Mouse (Mus musculus): ENCODE measurements around the gene BC048671. TPM values are rescaled to one million over a fixed set of nuclear protein-coding genes. Genes with fewer than 3 reads are reported as not detected.

BC048671 gene
- polyA plus RNA-seq, 1 experiment from 2014 or later = not detected

DNA sequence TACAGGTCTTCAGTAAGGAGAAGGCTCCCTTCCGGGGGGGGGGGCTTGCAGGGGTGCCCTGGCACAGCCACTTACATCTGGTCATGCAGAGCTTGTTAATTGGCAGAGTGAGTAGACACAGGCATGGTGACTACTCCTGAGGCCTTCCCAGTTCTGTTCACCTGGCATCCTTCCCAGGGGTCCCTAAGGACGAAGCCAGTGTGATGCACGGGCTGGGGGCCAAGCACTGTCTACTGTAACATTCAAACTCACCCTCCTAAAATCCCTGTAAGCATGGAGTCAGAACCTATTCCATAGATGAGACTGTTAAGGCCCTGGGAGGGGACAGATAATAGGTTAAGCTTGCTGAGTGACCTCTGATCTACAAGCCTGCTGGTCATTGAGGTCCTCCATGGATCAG, 23.0 kb downstream of the BC048671 start:
- 0 out of 2 replicates have a peak, but pooled peaks cover 3% of the 10 kb centered on the region for H3K4me1 ChIP-seq (replicated peaks)

DNA sequence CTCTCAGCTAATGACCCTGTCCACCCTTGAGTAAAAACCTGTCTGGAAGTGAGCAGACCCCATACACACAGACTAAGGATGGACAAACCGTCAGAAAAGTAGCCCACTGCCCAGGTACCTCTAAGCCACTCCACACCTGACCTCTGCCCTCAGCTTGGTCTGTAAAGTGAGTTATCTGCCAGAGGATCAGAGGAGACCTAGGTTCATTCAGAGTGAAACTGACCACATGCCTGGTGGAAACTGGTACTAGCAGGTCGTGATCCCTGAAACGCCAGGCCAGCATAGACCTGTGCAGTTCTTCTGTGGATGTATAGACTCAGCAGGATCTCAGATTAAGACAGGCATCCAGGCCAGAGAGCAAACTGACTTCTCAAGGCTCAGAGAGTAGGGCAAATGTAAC, 23.4 kb downstream of the BC048671 start:
- no peaks in the 10 kb centered on the region for H3K9me3 ChIP-seq
- no peak overlapping the region for H3K9ac ChIP-seq (replicated peaks)
- H3K36me3 ChIP-seq = no peaks in the 10 kb centered on the region
- H3K4me3 ChIP-seq (replicated peaks) = no peak overlapping the region
- no peak overlapping the region for H3K27ac ChIP-seq
- 0 out of 2 replicates have a peak, but pooled peaks cover 3% of the 10 kb centered on the region for H3K4me1 ChIP-seq (replicated peaks)
- peak overlapping the region; percentile 51; the same call in 1 of the 2 replicates for H3K4me2 ChIP-seq
- whole genome bisulfite sequencing = 54% methylated on average over 3 of the region's 3 CpGs
- no peak for ATAC-seq (ENCODE audit: insufficient number of reproducible peaks, insufficient read depth, low FRiP score, low TSS enrichment, low read depth)
- H3K27me3 ChIP-seq = peaks cover 20% of the 10 kb centered on the region

More for the DNA sequence above, 23.0 kb downstream of the BC048671 start:
- Histone ChIP-seq H3K36me3 (no peaks in the 10 kb centered on the region), H3K4me2 (no peak overlapping the region), H3K9me3 (no peaks in the 10 kb centered on the region), H3K27ac (no peak overlapping the region), H3K9ac (replicated peaks) (no peak overlapping the region), H3K4me3 (replicated peaks) (no peak overlapping the region), H3K27me3 (peaks cover 20% of the 10 kb centered on the region)
- ATAC-seq (ENCODE audit: insufficient number of reproducible peaks, insufficient read depth, low FRiP score, low TSS enrichment, low read depth) = no peak
- WGBS = 71% methylated on average over 3 of the region's 3 CpGs

DNA sequence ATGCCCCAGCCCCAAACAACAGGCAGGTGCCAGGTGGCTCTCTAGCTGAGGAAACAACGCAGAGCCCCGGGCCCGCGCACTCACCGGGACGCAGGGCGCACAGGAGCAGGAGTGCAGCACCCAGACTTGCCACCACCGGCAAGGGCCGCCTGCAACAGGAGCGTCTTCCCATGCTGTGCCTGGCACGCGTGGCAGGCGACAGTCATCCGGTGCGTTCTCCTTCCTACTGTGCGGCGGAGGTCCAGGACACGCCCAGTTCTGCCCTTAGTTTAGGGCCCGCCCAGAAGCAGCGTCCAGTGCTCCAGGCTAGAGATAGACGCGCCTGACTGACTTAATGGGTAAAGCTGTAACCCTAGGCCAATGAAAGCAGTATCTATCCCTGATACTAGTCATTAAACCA, 24.0 kb downstream of the BC048671 start, which contains the start of gene Chst13:
Gene Chst13, minus strand, starts transcription at position 195 of the 400 bp plus-strand sequence.
- Histone ChIP-seq H3K36me3 (no peaks in the 10 kb centered on the region), H3K9me3 (no peaks in the 10 kb centered on the region), H3K9ac (replicated peaks) (peak within 1 kb of the TSS; percentile 42; the same call in 1 of the 2 replicates), H3K4me3 (replicated peaks) (peak within 1 kb of the TSS; percentile 26), H3K4me2 (peak within 1 kb of the TSS; percentile 51), H3K27me3 (peaks cover 20% of the 10 kb centered on the region), H3K27ac (no peak within 1 kb of the TSS), H3K4me1 (replicated peaks) (0 out of 2 replicates have a peak, but pooled peaks cover 3% of the 10 kb centered on the region)
- WGBS = 9% methylated on average over 22 of the region's 22 CpGs
- ATAC-seq (ENCODE audit: insufficient number of reproducible peaks, insufficient read depth, low FRiP score, low TSS enrichment, low read depth) = no peak

DNA sequence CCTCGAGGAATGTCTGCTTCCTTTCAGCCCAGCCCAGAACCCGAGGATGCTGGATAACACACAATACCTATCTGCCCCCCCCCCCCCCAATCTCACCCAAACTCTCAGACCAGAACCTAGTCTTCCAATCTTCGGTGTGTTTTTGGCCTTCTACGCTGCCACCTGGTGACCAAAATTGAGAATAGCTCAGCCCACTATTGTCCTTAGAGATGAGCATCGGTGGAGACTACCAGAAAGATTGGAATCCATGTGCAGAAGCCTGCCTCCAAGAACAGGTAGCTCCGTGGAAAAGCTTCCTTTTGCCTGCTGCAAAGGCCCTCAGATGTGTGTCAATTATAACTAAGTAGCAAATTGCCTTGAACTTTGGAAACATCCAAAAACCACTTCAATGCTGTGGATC, 26.7 kb downstream of the BC048671 start:
- Histone ChIP-seq H3K9me3 (no peaks in the 10 kb centered on the region), H3K36me3 (no peaks in the 10 kb centered on the region)
- 19% methylated on average over 6 of the region's 6 CpGs for WGBS

DNA sequence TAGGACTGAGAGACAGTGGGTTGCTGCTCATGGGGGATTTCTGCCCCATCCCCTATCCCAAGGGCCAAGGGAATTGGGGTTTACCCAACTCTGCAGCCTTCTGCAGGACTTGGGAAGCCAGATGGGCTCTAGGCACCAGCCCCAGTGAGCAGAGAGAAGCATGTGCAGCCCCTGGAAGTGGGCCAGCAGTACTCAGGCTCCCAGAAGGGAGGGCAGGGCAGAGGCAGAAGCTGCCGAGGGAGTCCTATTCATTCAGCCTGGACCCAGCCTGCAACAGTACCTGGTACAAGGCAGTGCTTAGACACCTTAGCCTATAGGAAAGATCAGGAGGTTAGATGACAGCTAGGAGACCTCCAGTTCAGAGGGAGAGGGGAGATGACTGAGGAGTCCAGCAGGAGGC, 28.9 kb downstream of the BC048671 start:
- Histone ChIP-seq H3K4me1 (replicated peaks) (0 out of 2 replicates have a peak, but pooled peaks cover under 1% of the 10 kb centered on the region), H3K9me3 (no peaks in the 10 kb centered on the region), H3K9ac (replicated peaks) (no peak overlapping the region), H3K27me3 (peaks cover 9% of the 10 kb centered on the region), H3K4me2 (no peak overlapping the region), H3K27ac (no peak overlapping the region), H3K4me3 (replicated peaks) (no peak overlapping the region), H3K36me3 (no peaks in the 10 kb centered on the region)
- no peak for ATAC-seq (ENCODE audit: insufficient number of reproducible peaks, insufficient read depth, low FRiP score, low TSS enrichment, low read depth)
- 29% methylated on average over 1 of the region's 1 CpGs for whole genome bisulfite sequencing

More for the DNA sequence above, 26.7 kb downstream of the BC048671 start:
- Histone ChIP-seq H3K4me2 (no peak overlapping the region), H3K4me1 (replicated peaks) (0 out of 2 replicates have a peak, but pooled peaks cover 3% of the 10 kb centered on the region), H3K9ac (replicated peaks) (no peak overlapping the region), H3K27ac (no peak overlapping the region), H3K4me3 (replicated peaks) (no peak overlapping the region), H3K27me3 (peaks cover 20% of the 10 kb centered on the region)
- no peak for ATAC-seq (ENCODE audit: insufficient number of reproducible peaks, insufficient read depth, low FRiP score, low TSS enrichment, low read depth)

DNA sequence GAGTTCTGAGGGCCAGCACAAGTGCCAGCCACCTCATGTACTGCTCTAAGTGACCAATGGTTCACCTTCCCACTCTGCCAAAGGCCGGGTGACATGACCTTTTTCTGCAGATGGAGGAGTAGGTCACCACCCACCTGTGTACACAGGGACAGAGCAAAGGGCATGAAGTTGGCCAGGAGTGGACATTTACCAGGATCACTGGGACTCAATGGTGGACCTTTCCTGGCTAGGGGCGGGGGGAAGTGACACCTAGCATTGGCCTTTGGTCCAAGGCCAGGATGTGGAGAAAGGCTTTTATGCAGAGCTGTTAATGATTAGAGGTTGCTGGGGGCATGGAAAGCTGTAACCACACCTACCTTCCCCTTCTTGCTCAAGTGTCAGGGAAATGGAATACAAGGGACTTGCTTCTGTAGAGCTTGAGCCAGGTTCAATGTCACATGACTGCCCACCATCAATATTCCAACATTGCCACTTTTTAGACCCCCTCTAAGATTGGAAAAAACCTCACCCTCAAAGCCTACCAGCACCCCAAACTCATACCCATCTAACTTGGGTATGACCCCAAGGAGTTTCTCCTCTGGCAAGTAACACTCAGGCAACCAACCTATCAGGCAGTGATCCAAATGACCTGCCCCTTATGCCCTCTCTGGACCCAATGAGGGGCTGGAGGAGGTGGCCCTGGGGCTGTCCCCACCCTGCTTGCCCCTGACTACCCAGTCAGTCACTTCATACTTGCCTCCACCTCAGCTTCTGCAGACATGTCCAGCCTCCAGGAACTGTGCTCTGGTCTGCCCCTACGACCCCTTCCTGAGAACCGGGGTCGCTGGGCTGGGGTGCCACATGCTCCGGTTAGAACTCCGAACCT, 31.8 kb downstream of the BC048671 start, which contains the start of gene Uroc1:
Gene Uroc1, plus strand, starts transcription at position 724 of the 865 bp plus-strand sequence.
- ATAC-seq (ENCODE audit: insufficient number of reproducible peaks, insufficient read depth, low FRiP score, low TSS enrichment, low read depth) = no peak
- no peak within 1 kb of the TSS for H3K4me2 ChIP-seq
- no peaks in the 10 kb centered on the region for H3K27me3 ChIP-seq
- no peaks in the 10 kb centered on the region for H3K36me3 ChIP-seq
- WGBS = 85% methylated on average over 7 of the region's 7 CpGs
- no peak within 1 kb of the TSS for H3K9ac ChIP-seq (replicated peaks)
- H3K27ac ChIP-seq = no peak within 1 kb of the TSS
- no peak within 1 kb of the TSS for H3K4me3 ChIP-seq (replicated peaks)
- no peaks in the 10 kb centered on the region for H3K4me1 ChIP-seq (replicated peaks)
- H3K9me3 ChIP-seq = no peaks in the 10 kb centered on the region

DNA sequence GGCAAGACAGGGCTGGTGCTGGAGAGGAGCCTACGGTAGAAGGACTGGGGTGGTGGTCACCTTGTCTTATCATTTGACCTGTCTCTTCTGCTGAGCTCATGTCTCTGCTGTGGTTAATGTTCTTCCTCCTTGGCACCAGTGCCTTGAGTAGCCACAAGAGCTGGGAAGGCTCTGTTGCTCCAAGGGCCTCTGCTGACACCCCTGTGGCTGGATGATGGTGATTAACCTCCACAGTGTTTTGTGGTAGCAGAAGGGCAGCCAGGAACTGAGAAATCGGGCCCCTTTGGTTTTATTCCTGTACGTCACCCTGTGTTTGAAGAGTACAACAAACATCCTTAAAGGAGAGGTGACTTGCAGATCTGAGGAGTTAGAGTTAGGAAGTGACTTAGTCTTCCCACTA, 33.2 kb downstream of the BC048671 start:
- Histone ChIP-seq H3K9me3 (no peaks in the 10 kb centered on the region), H3K4me3 (replicated peaks) (no peak overlapping the region), H3K36me3 (no peaks in the 10 kb centered on the region), H3K27me3 (no peaks in the 10 kb centered on the region), H3K9ac (replicated peaks) (no peak overlapping the region), H3K4me1 (replicated peaks) (no peaks in the 10 kb centered on the region), H3K4me2 (no peak overlapping the region), H3K27ac (no peak overlapping the region)
- WGBS = 90% methylated on average over 3 of the region's 3 CpGs
- ATAC-seq (ENCODE audit: insufficient number of reproducible peaks, insufficient read depth, low FRiP score, low TSS enrichment, low read depth) = no peak

DNA sequence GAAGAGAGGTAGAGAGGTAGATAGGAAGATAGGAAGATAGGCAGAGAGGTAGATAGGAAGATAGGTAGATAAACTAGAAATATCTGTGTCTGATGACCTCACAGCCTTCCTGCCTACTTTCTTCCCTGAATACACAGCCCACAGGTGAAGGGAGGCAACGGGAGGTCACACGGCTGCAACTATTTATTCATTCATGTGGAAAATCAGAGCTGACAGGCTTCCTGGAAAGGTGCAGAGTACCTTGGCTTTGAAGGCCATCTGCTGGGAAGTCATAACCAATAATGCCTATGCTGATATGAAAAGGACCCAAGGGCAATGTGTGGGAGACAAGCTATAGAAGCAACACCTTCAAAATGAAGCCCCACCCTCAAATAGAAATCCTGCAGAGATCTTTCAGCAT, 41.3 kb downstream of the BC048671 start:
- H3K36me3 ChIP-seq = no peaks in the 10 kb centered on the region
- no peak overlapping the region for H3K4me3 ChIP-seq (replicated peaks)
- ATAC-seq (ENCODE audit: insufficient number of reproducible peaks, insufficient read depth, low FRiP score, low TSS enrichment, low read depth) = no peak
- H3K4me2 ChIP-seq = no peak overlapping the region
- H3K9me3 ChIP-seq = no peaks in the 10 kb centered on the region
- H3K4me1 ChIP-seq (replicated peaks) = no peaks in the 10 kb centered on the region
- H3K27ac ChIP-seq = no peak overlapping the region
- H3K9ac ChIP-seq (replicated peaks) = no peak overlapping the region
- 79% methylated on average over 2 of the region's 2 CpGs for WGBS
- H3K27me3 ChIP-seq = peaks cover 5% of the 10 kb centered on the region; the same call in 1 of the 2 replicates

DNA sequence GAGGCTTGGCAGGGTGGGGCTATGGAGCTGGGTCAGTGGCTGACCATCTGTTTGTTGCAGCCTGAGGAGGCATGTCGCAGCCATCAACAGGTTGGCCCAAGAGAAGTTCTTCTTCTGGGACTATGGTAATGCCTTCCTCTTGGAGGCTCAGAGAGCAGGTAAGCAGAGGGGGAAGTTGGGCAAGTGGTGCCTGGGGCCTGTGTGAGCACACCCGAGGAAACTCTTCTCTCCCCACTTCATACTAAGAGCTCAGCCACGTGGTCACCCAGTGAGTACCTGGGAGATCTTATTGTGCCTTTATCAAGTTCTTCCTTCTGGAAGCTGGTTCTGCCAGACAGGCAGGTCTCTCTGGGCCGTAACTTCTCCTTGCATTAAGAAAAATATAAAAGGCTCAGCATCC, 46.2 kb downstream of the BC048671 start:
- H3K27me3 ChIP-seq = peaks cover 5% of the 10 kb centered on the region; the same call in 1 of the 2 replicates
- no peaks in the 10 kb centered on the region for H3K9me3 ChIP-seq
- 0 out of 2 replicates have a peak, but pooled peaks cover 9% of the 10 kb centered on the region for H3K4me1 ChIP-seq (replicated peaks)
- H3K4me2 ChIP-seq = no peak overlapping the region
- H3K9ac ChIP-seq (replicated peaks) = no peak overlapping the region
- 80% methylated on average over 4 of the region's 4 CpGs for WGBS
- ATAC-seq (ENCODE audit: insufficient number of reproducible peaks, insufficient read depth, low FRiP score, low TSS enrichment, low read depth) = no peak
- H3K4me3 ChIP-seq (replicated peaks) = no peak overlapping the region
- no peak overlapping the region for H3K27ac ChIP-seq
- H3K36me3 ChIP-seq = no peaks in the 10 kb centered on the region

DNA sequence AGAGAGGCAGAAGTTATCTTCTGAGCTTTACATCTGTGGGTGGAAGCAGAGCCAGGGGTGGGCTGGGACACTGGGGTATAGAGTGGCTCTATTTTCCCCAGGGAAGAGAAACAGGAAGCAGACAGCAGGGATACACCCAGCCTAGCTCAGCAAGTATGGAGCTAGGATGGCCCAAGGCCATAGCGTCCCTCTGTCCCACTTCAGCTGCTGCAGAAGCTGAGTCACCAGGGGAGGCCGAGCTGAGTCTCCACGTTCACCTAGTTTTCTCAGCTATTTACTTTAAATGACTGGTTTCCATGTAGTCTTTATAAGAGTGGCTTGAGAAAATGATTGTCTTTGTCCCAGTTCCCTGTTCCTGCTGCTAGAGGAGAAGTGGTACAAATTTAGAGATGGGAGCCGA, 47.5 kb downstream of the BC048671 start:
- Histone ChIP-seq H3K27ac (no peak overlapping the region), H3K9ac (replicated peaks) (no peak overlapping the region), H3K4me3 (replicated peaks) (no peak overlapping the region), H3K36me3 (no peaks in the 10 kb centered on the region), H3K4me2 (no peak overlapping the region), H3K27me3 (peaks cover 5% of the 10 kb centered on the region; the same call in 1 of the 2 replicates), H3K4me1 (replicated peaks) (0 out of 2 replicates have a peak, but pooled peaks cover 9% of the 10 kb centered on the region), H3K9me3 (no peaks in the 10 kb centered on the region; the same call in 1 of the 2 replicates)
- ATAC-seq (ENCODE audit: insufficient number of reproducible peaks, insufficient read depth, low FRiP score, low TSS enrichment, low read depth) = no peak
- WGBS = 78% methylated on average over 4 of the region's 4 CpGs

DNA sequence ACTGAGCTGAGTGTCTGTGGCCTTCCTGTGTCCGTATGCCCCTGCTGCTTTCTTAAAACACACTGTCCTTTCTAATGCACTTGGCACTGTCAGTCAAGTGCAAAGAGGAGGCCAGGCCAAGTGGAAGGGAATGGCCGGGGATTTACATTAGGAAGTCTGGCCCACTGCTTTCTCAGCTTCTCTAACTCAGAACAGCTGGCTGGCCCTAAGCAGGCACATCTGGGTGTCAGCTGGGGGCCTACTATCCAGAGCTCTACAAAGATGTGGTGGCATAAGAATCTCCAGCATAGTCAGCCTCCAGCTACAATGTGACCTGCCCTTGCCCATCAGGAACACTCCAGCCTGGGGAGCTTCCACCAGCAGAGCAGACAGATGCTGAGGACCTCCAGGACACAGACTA, 49.0 kb downstream of the BC048671 start:
- Histone ChIP-seq H3K4me2 (no peak overlapping the region), H3K27me3 (no peaks in the 10 kb centered on the region), H3K4me3 (replicated peaks) (no peak overlapping the region), H3K27ac (no peak overlapping the region), H3K4me1 (replicated peaks) (0 out of 2 replicates have a peak, but pooled peaks cover 9% of the 10 kb centered on the region), H3K9ac (replicated peaks) (no peak overlapping the region), H3K36me3 (no peaks in the 10 kb centered on the region), H3K9me3 (no peaks in the 10 kb centered on the region; the same call in 1 of the 2 replicates)
- ATAC-seq (ENCODE audit: insufficient number of reproducible peaks, insufficient read depth, low FRiP score, low TSS enrichment, low read depth) = no peak
- WGBS = 30% methylated on average over 2 of the region's 2 CpGs

Data from limb, embryonic 12.5 days (tissue).